In genomic region chr1:185329851-185330250, GRCm38 (mm10) we compare ENCODE assay signal across 8 mouse cellular contexts. TPM values are rescaled to one million over a fixed set of nuclear protein-coding genes. Genes with fewer than 3 reads are reported as not detected.
DNase-seq lines count a peak whose midpoint lies in the region; ATAC-seq and TF ChIP-seq lines count a peak whose summit lies in the region.

No protein-coding gene starts in this region.

- no peaks in the 10 kb centered on the region for H3K27me3 ChIP-seq in intestine, postnatal 0 days (replicated peaks; ENCODE audit: control insufficient read depth, insufficient read depth, low read length)
- no peaks in the 10 kb centered on the region for H3K27me3 ChIP-seq in myocyte (ENCODE audit: control insufficient read depth, insufficient read depth, insufficient read length)

- no peak for TF ChIP-seq POLR2A in myocyte (IDR thresholded peaks at IDR 0.05; ENCODE audit: insufficient read length, low read depth)

- H3K79me2 ChIP-seq in myocyte (ENCODE audit: control insufficient read depth, insufficient read depth), result peaks cover 22% of the 10 kb centered on the region

- DNase-seq in cerebellum, adult 9-10 months, result peak; percentile 29
- DNase-seq in cerebellum, adult 9-11 months, result no peak
- no peak for DNase-seq in layer of hippocampus, adult 2 months (ENCODE audit: low spot score in 2 of 2)
- no peak for DNase-seq in layer of hippocampus, postnatal 10 days (ENCODE audit: low spot score in 2 of 2)
- no peak for DNase-seq in frontal cortex, postnatal 25 days (ENCODE audit: low spot score in 2 of 2)
- DNase-seq in lung, postnatal 10 days, result no peak

- no peak overlapping the region for H3ac ChIP-seq in myocyte (ENCODE audit: control insufficient read depth, insufficient read length)

- TF ChIP-seq CTCF in layer of hippocampus, adult 2 months (conservative IDR thresholded peaks at IDR 0.05), result no peak
- TF ChIP-seq CTCF in intestine, postnatal 0 days (IDR thresholded peaks at IDR 0.05; ENCODE audit: low read depth), result no peak

- no peak overlapping the region; the same call in 1 of the 2 replicates for H3K4me3 ChIP-seq in layer of hippocampus, adult 2 months
- H3K4me3 ChIP-seq in intestine, postnatal 0 days (ENCODE audit: low read depth, low read length), result no peak overlapping the region; the same call in 1 of the 2 replicates
- peak overlapping the region; percentile 62 for H3K4me3 ChIP-seq in myocyte

- no peaks in the 10 kb centered on the region for H3K9me3 ChIP-seq in intestine, postnatal 0 days (ENCODE audit: control insufficient read depth)

- H3K36me3 ChIP-seq in intestine, postnatal 0 days (ENCODE audit: control insufficient read depth, insufficient read depth), result peaks cover 19% of the 10 kb centered on the region
- H3K36me3 ChIP-seq in myocyte (ENCODE audit: control insufficient read depth, insufficient read depth), result peaks cover 13% of the 10 kb centered on the region

- no peak overlapping the region for H3K9ac ChIP-seq in intestine, postnatal 0 days (ENCODE audit: low read depth, low read length)

- 91% methylated on average over 8 of the region's 8 CpGs for WGBS in intestine, postnatal 0 days

- H3K27ac ChIP-seq in layer of hippocampus, adult 2 months, result peak overlapping the region; percentile 96; the same call in 1 of the 2 replicates
- H3K27ac ChIP-seq in intestine, postnatal 0 days (ENCODE audit: low read depth, low read length), result no peak overlapping the region

- ATAC-seq in intestine, postnatal 0 days, result no peak

- H3K4me1 ChIP-seq in intestine, postnatal 0 days (replicated peaks; ENCODE audit: control insufficient read depth, insufficient read depth, low read length), result no peaks in the 10 kb centered on the region; the same call in 1 of the 2 replicates

- H3K4me2 ChIP-seq in intestine, postnatal 0 days (replicated peaks; ENCODE audit: low read depth), result 0 out of 2 replicates have a peak overlapping the region, but pooled peaks have one; percentile 79
- peak overlapping the region; percentile 65 for H3K4me2 ChIP-seq in myocyte (ENCODE audit: low read depth)

TF ChIP-seq in myocyte, 11 proteins besides CTCF, POLR2A, EP300 and RAD21:
- TF ChIP-seq MYOG (IDR thresholded peaks at IDR 0.05; ENCODE audit: control insufficient read depth in 1 of 3, insufficient read depth in 1 of 3, insufficient read length in 2 of 3, low read depth in 2 of 3) (no peak), USF1 (IDR thresholded peaks at IDR 0.05; ENCODE audit: low read depth) (no peak), POLR2AphosphoS2 (IDR thresholded peaks at IDR 0.05; ENCODE audit: insufficient read length, low read depth) (no peak), REST (IDR thresholded peaks at IDR 0.05; ENCODE audit: insufficient read depth, insufficient read length) (no peak), E2F4 (IDR thresholded peaks at IDR 0.05; ENCODE audit: insufficient read depth) (no peak), TCF12 (IDR thresholded peaks at IDR 0.05; ENCODE audit: insufficient read depth, poor library complexity, severe bottlenecking) (no peak), MAX (IDR thresholded peaks at IDR 0.05; ENCODE audit: low read depth) (no peak)

RNA-seq across cellular contexts. Expression of gene Iars2, which starts 0.7 kb away (rescaled TPM):
- 10 to 100 TPM; 29.9 to 34.3 TPM for total RNA-seq in layer of hippocampus, adult 2 months (2021)
- total RNA-seq in layer of hippocampus, postnatal 10 days (2021), result 10 to 100 TPM; 30.2 to 35.5 TPM
- polyA plus RNA-seq in intestine, postnatal 0 days (2015; fragmentation: Nextera tagmentation; extraction: Ambion mirVana), result 64.1 and 64.9 TPM in 2 replicates
- 16.2 TPM for polyA plus RNA-seq in myocyte (2012; fragmentation: generic; extraction: Trizol)

RNA-seq across cellular contexts. Expression of gene Bpnt1, which starts 2.1 kb away (rescaled TPM):
- 10 to 100 TPM; 65.2 to 74.8 TPM for total RNA-seq in layer of hippocampus, adult 2 months (2021)
- total RNA-seq in layer of hippocampus, postnatal 10 days (2021), result 10 to 100 TPM; 65.9 to 70.0 TPM
- polyA plus RNA-seq in intestine, postnatal 0 days (2015; fragmentation: Nextera tagmentation; extraction: Ambion mirVana), result 302 and 311 TPM in 2 replicates
- polyA plus RNA-seq in myocyte (2012; fragmentation: generic; extraction: Trizol), result 20.0 TPM

RNA-seq across cellular contexts. Expression of gene Eprs, which starts 33.0 kb away (rescaled TPM):
- 10 to 100 TPM; 65.2 to 69.5 TPM for total RNA-seq in layer of hippocampus, adult 2 months (2021)
- total RNA-seq in layer of hippocampus, postnatal 10 days (2021), result 10 to 100 TPM; 90.9 to 96.5 TPM
- 43.2 and 48.1 TPM in 2 replicates for polyA plus RNA-seq in intestine, postnatal 0 days (2015; fragmentation: Nextera tagmentation; extraction: Ambion mirVana)
- 94.5 TPM for polyA plus RNA-seq in myocyte (2012; fragmentation: generic; extraction: Trizol)
